Mouse (Mus musculus) cerebellum, postnatal 10 days (tissue): ENCODE measurements around the gene Erc1.
A peak's percentile ranks its signal among the peaks of the same experiment; 100 is the strongest.

Experiments used
- DNase-seq, 2 experiments: peaks; one replicate each; pipeline ENCODE4 v3.0.0; 2021; ENCODE audit warnings: mixed read lengths in 2 of 2

The Erc1 gene

DNA sequence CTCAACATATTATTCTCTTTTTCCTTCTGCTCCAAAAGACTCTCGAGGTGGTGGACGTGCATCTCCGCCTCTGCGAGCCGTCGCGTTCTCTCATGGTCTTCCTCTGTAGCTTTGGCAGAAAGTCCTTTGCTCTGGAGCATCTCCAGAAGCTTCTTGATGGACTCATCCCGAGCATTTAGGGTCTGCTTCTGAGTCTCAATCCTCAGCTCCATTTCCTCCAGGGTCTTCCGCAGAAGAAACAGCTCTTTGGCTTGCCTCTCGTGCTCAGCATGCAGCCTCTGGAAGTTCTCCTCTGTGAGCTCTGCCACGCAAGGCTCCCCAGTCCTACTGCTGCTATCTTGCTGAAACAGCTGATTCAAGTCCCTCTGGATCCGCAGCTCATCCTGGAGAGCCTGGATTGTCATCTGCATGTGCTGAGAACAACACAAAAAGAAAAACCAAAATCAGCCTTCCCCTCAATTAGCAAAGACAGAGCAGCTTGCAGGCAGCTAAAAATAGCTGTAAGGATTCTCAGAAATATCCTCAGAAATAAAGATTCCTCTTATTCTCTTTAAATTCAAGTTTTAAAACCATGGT is 51.0 kb downstream of the Erc1 start:
- DNase-seq = peak; percentile 32 to 47

DNA sequence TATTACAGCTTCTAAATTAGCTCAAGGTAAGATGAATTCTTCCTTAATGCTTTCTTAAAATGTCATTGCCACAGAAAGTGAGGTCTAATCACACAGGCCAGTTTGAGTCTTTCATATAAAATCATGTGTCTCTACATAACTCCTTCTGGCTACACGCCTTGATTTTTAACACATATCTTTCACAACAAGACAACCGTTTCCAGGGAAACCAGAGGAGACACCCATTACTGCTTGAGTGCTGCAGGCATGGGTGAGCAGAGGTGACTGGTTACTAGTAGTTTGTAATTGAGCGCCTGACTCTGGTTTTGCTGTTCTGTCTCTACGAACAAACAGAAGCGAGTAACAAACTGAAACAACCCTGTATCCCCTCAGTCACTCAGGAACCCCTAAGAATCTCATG is 51.7 kb downstream of the Erc1 start:
- DNase-seq = no peak

DNA sequence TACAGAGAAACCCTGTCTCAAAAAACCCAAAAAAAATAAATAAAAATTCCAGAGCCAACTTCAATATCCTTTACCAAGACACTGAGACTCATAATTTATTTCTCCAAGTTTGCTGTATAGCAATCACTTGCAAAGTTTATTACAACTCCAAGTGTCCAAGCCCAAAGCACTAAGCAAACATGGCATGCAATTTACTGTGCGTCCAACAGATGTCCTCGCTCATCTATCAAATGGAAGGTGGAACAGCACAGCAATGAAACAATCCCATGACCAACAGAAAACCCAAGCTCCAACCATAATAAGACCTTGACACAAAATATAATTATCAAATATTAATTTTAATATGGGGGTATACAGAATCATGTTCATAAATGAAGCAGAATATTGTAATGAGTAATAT is 55.4 kb downstream of the Erc1 start:
- DNase-seq = peak; percentile 78 to 80

DNA sequence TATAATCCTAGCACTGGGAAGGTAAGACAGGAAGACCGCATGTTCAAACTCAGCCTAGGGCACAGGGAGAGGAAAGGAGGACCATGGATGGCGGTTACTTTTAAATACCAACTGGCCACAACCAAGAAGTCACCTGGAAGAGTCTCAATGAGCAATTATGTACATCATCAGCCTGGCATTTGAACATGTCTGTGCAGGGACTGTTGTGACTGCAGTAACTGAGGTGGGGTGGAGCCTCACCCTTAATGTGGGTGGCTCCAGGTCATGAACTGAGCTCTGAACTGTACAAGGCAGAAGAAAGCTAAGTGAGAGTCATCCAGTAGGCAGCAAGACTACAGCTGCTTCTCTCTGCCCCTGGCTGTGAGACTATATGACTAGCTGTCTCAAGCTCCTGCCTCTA is 65.6 kb downstream of the Erc1 start:
- DNase-seq = no peak

DNA sequence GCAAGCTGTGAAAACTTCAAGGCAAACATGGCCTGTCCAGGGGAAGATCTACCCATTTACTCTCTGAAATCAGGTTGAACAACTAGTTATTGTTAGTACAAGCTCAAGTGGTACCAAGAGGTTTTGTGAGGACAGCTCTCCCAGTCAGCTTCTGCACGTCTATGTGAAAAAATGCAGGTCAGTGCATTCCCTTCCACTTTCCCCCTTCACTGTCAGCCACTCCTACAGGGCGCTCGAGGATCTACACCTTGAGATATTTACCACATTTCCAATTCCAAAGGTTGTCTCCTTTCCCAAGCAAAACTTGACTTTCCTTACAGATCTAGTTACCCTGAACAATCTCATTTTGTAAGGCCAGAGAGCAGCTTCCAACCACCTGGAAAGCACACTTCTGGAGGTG is 66.9 kb downstream of the Erc1 start:
- DNase-seq = no peak

DNA sequence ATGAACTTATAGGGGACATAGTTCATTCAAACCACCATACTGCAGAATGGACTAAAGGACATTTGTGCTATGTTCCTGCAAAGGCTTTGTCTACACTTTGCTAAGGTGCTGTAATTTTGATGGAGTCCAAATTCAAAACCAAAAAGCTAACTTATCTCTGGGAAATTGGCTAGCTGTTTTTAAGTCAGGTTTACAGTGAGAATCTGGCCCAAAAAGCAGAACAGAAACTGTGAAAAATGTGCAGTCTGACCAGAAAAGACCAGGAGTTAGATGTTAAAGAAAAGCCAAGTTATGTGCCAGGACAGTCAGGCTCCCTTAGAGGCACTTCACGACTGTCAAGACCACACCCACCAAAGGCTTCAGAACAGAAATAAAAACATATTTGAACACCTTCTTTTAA is 79.2 kb downstream of the Erc1 start:
- DNase-seq = no peak

DNA sequence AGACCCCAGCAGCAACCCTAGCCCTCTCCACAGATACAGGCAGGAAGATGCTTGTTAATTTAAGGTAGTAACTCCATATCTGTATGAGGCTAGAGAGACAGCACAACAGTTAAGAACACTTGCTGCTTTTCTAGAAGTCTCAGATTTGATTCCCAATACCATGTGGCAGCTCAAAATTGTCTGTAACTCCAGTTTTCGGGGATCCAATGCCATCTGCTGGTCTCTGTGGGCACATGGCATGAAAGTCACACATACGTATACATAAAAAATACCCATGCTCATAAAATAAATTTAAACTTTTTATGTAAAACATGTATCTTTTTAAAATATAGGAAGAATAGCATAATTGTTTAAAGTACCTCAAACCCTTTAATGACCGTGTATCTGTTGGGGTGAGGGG is 83.6 kb downstream of the Erc1 start:
- DNase-seq = no peak

DNA sequence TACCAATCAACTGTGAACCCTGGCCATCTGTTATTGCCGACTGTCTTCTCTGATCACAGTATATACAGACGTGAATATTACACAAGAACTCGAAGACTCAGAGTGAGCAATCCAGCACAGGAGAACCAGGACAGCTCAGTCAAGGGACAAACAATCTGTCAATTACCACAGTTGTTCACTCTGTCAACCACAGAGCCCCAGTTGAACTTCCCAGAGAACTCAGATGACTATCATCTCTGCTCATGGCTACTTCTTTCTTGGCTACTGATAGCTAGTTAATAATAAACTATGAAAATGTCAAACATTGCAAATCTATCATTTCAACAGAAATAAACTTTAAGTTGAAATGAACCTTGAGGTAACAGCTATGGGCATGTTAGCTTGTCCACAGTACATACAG is 88.1 kb downstream of the Erc1 start:
- no peak for DNase-seq

DNA sequence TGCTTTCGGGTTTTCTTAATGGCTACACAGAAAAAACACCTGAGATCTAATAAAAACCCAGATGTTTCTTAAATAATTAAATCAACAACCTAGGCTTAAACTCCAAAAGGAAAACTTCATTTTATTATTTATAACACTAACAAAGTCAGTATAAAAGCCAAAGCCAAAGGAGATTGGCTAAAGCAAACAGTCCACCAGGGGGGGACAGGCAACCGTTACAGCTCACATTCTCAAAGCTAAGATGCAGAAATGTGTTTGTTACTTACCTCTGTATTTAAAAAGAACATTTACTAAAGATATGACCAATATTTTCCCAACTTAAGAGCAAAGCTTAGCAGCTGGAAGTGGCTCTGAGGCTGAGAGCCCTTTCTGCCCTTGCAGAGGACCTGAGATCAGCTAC is 89.5 kb downstream of the Erc1 start:
- DNase-seq = no peak

DNA sequence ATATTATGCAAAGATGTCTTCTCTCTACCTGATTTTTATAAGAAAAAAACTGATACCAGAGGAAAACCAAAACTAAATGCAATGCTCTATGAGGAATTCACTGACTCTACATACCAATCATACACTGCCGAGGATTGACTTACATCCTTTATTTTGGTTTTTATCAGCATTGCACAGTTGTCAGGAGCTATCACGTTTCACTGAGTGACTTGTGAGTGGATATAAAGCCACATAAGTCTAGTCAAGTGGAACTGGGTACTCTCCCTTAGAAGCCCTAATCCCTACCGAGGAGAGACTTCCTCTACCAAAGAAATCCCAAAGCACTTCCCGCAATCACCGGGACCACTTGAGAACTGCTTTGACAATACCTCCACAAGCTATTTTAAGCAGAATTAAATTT is 90.2 kb downstream of the Erc1 start:
- DNase-seq = no peak

DNA sequence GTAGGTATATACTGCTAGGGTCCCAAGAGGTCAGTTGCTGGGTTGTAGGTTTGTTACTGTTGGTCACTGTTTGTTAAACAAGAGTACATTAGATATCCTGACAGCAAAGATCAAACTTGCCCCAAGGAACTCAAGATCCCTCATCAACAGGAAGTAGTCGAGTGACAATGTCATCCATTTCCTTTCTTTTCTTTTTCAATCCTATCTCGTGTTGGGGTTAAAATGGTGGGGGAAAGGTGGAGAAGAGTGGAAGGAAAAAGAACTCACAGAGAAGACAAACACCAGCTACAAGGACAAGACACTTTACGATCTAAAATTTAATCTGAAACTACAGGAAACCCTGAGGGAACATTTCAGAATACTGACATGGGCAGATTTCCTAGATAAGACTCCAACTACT is 92.1 kb downstream of the Erc1 start:
- DNase-seq = no peak

DNA sequence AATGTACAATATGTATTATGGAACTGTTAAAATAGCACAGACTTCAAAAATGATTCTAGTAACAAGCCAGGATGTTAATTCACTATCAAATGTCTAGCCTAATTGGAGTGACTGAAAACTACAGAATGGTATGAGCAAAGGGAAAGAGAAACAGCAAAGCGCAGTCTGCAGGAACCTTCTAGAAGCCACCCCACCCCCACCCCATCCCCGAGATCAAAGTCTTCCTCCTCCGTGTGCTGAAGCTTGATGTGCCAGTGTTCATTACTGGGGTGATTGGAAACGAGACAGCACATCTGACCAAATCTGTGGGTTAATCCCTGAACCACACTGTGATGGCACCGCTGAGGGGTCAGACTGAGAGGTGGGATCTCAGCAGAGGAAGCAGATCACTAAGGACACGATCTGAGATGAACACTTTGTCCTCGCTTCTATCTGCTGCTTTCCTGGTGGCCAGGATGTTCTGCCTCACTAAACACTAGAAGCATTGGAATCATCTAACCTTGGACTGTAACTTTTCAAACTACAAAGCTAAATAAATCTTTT is 98.8 kb downstream of the Erc1 start:
- DNase-seq = no peak

DNA sequence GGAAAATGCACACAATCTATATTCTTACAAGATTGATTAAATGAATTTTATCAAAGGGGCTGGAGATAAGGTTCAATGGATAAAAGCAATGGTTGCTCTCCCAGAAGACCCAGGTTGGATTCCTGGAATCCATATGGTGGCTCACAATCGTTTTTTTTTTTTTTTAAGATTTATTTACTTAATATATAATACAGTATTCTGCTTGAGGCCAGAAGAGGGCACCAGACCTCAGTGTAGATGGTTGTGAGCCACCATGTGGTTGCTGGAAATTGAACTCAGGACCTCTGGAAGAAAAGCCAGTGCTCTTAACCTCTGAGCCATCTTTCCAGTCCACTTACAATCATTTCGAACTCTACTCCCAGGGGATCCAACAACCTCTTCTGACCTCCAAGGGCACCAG is 106.1 kb downstream of the Erc1 start:
- DNase-seq = no peak

DNA sequence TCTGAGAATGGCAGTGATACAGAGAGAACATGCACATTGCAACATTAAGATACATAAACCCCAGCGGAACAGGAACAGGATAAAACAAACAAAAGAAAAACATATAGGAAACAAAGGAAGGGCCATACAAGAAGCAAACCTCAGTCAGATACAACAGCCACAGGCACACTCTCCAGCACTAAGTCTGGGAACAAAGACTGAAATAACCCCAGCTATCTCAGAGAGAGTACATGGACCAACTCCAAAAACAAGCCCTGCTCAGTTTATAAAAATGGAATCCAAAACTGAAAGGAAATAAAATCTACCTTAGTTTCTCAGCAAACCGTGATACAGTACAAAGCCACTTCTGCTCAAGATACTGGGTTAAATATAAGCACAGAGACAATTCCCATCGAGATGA is 107.4 kb downstream of the Erc1 start:
- no peak for DNase-seq

DNA sequence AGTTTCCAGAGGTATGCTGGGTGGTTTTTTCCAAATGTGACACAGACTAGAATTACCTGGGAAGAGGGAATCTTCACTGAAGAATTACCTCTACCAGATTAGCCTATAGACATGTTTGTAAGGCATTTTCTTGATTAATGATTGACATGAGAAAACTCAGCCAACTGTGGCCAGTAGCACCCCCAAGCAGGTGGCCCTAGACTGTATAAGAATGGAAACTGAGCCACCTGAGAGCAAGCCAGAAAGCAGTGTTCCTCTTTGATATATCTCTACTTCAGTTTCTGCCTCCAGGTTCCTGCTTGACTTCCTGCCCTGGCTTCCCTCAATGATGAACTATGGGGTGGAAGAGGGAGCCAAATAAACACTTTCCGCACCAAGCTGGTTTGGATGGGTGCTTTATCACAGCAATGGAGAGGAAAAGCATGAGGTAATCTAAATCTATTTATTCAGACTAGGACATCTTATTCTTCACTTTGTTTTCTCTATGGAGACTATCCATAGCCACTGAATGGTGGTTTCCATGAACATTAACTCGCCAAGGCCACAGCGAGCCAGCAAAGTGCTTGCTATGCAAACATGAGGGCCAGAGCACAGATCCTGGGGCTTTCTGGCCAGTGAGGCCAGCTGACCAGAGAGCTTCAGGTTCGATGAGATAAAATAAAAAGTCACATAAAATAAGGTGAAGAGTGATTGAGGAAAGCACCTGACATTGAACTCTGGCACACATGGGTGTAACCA is 109.2 kb downstream of the Erc1 start:
- no peak for DNase-seq

DNA sequence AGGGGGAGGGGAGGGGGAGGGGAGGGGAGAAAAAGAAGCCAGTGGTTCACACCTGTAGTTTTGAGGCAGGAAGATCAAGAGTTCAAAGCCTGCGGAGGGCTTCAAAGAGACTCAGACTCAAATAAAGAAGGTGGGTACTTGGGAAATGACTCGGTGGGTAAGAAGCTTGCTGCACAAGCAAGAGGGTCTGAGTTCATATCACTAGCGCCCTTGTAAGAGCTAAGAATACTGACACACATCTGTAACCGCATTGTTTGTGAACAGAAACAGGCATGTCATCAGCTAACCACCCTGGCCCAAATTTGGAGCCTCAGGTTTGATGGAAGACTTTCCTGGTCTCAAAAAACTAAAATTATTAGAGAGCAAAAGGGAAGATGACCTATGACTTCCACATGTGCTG is 110.3 kb downstream of the Erc1 start:
- no peak for DNase-seq

DNA sequence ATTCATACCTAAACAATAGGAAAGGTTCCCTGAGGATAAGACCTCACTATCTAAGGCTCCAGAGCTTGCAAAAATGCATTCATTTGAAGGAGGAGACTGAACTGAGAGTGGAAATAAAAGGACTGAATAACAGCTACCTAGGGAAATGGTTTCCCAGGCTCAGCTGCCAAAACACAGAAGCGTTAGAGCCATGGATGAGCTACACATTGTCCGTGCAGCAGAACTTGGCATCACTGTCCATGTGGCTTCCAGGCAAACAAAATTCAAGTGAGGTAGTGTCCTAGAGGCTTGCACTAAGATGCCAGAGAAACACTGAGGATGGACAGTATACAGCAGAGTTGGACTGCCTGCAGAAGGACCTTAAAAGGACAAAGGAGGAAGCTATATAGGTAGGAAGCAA is 112.0 kb downstream of the Erc1 start:
- peak; percentile 21 to 26 for DNase-seq

DNA sequence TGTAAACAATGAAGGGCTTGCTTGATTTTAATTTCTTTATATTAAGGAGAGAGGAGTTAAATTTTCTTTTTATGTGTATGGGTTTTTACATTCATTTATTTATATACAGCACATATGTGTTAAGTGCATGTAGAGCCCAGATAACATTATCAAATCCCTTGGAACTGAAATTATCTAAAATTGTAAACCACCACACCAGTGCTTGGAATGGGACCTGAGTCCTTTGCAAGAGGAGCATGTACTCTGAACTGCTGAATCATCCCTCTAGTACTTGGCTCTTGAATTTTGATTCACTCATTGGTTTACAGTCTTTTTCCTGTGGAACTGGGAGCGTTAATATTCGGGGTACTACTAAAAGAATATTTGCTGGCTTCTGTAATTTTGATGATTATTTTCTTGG is 116.8 kb downstream of the Erc1 start:
- no peak for DNase-seq

DNA sequence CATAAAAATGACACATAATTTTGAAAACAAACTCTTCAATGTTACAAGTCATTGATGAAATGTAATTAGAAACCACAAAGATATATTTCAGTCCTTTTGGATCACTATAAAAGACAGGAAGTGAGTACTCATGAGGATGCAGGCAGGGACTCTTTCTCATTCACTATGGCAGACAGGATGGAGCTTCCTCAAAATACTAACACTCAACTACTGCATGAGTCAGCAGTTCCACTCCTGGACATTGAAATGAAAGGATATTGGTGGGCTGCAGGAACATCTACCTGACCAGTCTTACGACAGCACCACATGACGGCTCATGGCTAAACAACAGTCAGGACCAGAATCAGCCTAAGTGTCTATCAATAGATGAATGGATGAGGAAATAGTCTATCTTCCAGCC is 132.7 kb downstream of the Erc1 start:
- DNase-seq = no peak

DNA sequence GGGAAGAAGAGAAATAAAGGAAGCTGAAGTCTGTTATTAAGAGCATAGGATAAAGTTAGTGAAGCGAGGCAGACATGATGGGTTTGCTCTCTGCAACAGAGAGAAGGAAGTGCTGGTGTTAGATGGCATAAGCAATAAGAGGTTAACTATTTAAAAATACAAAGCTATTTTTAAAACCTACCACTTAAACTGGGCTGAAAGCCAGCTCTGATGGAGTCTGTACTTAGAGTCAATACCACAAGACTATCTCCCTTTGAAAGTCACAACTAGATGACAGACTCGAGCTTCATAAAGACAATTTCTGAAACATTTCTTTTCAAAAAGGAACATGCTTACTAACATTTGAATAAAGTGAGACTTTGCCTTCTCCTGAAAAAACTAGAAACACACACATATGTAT is 134.0 kb downstream of the Erc1 start:
- DNase-seq = no peak

DNA sequence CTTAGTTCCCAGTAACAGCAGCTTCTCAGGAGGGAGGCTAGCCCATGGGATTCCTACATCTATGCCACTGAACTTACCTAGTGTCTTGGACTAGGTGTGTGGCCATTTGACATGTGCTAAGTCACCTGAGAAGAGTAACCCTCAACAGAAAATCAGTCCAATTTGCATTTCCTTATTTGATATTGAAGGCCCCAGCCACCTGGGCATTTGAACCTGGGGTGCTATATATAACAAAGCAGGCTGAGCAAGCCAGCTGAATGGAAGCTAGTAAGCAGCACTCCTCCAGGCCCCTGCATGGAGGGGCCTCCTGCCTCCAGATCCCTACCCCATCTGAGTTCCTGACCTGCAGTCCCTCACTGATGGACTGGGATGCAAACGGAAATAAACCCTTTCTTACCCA is 135.5 kb downstream of the Erc1 start:
- no peak for DNase-seq

DNA sequence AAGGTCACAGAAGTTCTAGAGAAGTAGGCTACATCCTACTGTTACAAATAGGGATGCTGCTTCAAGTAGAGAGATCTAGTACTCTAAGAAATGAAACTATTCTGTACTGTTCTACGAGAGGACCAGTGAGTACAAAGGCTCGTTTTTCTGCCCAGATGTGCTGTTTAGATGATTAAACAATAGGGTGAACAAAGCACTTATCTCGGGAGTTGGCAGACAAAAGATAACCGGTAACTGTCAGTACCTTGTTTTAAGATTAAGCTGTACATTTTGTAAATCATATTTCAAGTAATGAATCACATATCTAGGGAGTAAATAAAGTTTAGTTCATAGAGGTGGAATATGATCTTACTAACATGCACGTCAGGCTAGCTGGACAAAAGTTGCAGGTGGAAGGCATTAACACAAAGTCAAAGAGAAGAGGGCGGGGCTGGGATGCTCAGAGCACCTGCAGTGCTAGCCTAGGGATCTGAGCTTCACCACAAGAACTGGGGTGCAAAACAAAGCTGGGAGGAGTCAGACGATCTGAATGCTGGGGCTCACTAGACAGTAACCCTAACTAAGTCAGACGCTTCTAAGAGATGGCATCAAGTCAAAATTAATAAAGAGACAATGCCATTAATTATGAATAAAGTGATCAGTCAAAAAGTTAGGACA is 136.2 kb downstream of the Erc1 start:
- no peak for DNase-seq

DNA sequence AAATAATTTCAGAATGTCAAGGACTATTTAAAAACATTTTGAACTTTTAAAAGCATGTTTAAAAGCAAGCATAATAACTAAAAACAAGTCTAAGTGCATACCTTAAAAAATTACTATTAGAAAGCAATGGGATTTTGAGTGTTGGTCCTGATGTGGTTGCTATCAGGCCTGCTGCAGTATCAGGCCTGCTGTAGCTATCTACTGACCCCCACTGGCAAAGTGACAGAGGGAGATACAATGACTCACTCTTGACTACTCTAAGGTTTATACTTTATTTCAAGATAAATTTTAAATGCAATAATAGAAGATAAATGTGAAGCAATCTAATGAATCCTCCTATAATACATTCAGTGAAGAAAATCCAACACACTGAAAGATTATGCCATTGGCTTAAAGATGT is 138.4 kb downstream of the Erc1 start:
- DNase-seq = peak; percentile 44 to 49

DNA sequence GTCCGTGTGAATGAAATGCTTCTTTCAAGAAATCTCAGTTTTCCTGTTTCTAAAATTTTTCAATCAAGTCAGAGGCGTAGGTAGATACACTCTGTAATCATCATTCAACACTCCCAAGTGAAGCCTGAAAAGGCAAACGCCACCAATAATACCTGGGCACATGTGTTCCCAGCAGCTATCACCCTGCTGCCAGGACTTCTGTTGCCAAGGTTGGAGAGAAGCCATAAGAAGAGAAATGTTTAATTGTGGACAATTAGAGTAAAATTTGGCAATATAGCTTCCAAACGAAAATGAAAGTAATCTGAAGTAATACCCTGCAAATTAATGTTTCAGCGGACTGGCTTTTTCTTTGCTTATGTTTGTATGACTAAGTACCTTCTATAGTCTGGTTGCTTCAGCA is 140.1 kb downstream of the Erc1 start:
- DNase-seq = peak; percentile 24 to 29
